Mouse (Mus musculus) B cell, adult 2 months (primary cell): ENCODE measurements around the gene Zfpl1.
A peak's percentile ranks its signal among the peaks of the same experiment; 100 is the strongest.
"Not testable (repeated sequence)": the region's sequence is repeated elsewhere in the genome, so short reads cannot be mapped to it uniquely, and the experiment has no call there.

Source experiments
- DNase-seq, 2 experiments: peaks; one replicate each; pipeline ENCODE4 v3.0.0; 2022

Gene Zfpl1

DNA sequence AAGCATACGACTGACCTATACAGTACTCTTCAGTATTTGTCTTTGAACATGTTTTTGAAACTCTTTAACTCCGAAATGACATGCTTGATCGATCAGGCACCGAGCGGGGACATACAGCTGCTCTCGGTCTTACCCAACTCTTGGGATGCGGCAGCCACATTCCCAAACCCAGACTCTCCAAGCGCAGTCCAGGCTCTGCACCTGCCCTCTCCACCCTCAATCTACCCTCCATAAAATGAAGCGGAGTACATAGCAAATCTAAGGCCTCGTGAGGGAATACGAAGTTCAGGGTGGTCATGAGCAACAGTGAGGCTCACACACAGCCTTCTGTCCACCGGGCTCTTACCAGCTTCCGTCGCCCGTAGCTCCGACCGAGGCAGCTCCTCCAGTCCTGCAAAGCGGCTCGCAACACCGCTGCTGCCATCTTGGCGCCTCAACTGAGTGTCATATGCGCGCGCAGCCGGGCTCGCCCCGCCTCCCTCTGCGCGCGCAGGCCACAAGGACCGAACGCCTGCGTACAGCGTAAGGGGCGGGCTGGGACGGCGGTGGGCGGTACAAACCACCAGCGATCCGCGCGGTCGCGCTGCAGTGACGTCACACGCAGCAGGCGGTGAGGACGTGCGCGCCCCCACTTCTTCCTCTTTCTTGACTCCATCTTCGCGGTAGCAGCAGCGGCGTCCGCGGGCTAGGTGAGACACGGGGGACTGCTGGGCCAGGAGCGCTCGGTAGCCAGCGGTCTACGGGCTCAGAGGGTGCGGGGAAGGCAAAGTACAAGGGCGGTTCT, 27.3 kb downstream of the Zfpl1 start, which contains the start of the genes Mrpl49 and Fau:
Mrpl49 (minus strand) TSS at position 473 of the 784 bp plus-strand sequence.
Fau (plus strand) TSS at position 532 of the 784 bp plus-strand sequence.
- DNase-seq: peak; percentile 99

DNA sequence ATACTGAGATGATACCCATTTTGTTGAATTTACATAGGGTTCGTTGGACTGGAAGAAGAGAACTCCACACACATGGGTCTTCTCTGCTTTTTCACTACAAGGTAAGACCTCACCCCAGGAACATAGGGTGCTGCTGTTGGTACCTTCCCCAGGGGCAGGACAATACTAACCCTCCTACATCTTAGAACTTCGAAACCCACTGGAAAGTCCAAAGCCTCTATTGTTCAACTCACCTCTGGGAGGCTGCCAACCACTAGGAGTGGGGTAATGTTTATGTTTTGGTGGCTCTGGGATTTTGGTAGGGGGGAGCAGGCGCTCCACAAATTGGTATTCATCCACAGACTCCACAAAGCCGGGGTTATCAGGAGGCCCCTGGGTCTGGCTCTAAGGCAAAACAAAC, 28.1 kb downstream of the Zfpl1 start:
- no peak for DNase-seq

DNA sequence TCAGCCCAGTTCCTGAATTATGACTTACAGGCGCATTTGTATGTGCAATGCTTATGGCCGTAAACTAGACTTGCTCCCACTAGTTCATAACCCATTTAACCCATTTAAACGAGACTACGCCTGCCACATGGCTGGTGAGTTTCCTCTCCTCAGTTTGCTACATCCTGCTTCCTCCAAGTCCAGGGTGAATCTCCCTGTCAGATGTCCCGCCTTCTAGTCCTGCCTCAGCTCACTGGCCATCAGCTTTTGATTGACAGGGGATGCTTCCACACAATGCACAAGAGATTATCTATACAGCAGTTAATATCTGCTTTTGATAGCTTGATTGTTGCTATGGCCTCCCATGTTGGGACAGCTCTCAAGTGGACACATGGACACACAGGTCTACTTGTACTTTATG, 30.5 kb downstream of the Zfpl1 start:
- DNase-seq: no peak

- no peak for DNase-seq
Observed at GRCm38 (mm10) chr19:6052516-6052915, 32.2 kb downstream of the Zfpl1 start.

- peak; percentile 71 to 72 for DNase-seq
Observed at GRCm38 (mm10) chr19:6048681-6049410, 35.9 kb downstream of the Zfpl1 start.

- no peak for DNase-seq
Observed at GRCm38 (mm10) chr19:6047899-6048166, 36.9 kb downstream of the Zfpl1 start.

DNA sequence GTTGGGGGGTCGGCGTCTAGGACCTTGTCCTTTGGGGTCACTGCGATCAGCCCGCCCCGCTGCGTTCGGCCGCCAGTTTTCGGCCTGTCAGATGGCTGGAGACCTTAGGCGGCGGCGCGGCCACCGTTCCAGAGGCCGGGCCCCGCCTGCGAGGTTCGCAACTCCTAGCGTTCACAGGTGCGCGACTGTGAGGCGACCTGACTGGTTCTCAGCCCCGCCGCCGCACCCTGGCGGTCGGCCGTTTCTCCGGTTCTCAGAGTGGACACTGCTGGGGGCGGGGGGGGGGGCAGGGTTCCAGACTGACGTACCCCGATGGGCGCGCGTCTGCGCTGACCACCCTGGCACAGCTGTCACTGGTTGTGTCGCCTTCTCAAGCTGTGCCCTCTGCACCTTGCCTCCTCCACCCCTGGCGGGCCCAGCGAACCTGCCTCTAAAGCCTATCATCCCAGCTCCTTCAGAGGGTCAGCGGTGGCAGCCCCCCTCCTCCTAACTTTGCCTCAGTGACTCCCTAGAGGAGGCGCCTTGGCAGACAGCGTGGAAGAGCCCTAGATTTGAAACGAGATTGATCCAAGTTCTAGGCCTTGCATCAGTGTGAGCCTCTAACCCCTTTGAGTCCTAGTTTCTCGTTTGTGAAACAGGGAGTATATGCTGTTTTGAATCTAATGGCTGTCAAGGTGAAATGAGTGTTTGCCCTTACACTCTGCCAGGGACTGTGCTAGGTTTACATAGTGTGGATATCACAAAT, 37.4 kb downstream of the Zfpl1 start:
- peak in 1 of 2 experiments; percentile 35 for DNase-seq

- peak; percentile 89 to 92 for DNase-seq
Observed at GRCm38 (mm10) chr19:6046294-6047153, 38.2 kb downstream of the Zfpl1 start, which contains the start of gene Syvn1. Gene Syvn1 (plus strand): TSS chr19:6046576.

DNA sequence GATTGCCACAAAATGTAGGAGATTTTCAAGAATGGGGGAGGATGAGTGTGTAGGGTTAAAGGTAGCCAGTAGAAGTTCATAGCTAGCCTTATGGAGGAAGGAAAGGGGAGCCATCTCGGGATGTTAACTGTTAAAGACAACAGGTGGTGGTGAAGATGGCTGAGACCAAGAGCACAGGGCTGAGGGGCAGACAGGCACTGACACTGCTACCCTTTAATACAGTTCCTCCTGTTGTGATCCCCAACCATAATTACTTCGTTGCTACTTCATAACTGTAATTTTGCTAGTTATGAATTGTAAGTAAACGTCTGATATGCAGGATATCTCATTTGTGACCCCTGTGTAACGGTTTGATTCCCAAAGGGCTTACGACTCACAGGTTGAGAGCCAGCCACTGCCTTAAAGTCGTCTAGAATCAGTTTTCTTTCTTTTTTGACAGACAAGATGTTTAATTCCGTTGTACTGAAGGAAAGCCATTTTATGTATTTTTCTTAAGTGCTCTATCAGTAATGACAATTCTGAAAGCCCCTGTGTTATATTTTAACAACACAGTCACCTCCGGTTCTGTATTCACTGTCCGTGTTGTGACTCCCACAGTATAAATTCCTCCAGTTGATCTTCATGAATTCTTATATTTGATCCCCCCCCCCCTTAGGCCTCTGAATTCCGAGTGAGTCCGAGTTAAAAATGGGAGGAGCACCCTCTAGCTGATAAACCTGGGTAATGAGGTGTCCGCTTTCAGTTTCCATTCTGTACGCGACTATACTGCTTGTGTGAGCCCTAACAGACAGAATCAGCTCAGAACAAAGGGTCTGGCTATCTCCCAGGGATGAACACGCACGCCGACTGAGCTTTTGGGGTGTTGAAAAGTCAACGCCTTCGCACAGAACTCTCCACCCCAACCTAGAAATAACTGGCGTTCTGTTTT, 39.1 kb downstream of the Zfpl1 start:
- no peak for DNase-seq

DNA sequence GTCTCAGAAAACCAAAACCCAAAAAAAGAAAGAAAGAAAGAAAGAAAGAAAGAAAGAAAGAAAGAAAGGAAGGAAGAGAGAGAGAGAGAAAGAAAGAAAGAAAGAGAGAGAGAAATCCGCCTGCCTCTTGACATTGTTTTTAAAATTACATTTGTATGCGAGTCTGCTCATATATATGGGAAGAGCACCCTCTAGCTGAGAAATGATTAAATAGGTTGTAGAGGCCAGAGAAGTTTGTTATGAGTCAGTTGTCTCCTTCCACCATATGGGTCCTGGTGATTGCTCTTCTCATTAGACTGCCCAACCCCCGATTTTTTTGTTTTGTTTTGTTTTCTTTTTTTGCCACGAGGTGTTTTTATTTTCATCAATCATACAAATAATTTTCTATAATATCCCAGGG, 40.7 kb downstream of the Zfpl1 start:
- DNase-seq: not testable (repeated sequence)

DNA sequence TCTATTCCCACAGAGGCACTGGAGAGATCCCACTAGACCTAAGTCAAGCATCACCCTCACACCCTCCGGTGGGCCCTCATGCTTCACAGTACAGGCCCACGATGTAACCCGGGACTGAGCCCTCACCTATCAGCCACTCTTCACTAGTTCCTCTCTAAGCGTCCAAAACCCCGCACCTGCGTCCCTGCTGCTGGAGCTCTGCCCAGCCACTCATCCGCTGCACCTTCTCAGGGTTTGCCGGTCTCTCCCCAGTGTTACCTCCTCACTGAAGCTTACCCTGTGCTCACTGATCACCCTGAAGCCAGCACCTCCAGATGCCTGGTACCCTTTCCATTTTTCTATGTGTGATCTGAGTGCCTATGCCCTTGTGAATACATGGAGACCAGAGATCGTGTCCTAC, 42.5 kb downstream of the Zfpl1 start:
- no peak for DNase-seq

DNA sequence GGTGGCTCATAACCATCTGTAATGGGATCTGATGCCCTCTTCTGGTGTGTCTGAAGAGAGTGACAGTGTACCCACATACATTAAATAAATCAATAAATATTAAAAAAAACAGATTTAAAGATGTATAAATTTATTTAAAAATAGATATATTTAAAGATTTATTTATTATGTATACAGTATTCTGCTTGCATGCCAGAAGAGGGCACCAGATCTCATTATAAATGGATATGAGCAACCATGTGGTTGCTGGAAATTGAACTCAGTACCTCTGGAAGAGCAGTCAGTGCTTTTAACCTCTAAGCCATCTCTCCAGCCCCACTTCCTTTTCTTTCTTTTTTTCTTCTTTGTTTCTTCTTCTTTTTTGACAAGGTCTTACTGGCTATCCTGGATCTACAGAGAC, 44.8 kb downstream of the Zfpl1 start:
- DNase-seq: peak in 1 of 2 experiments; percentile 35

- no peak for DNase-seq
Observed at GRCm38 (mm10) chr19:6038326-6038725, 46.4 kb downstream of the Zfpl1 start.

GRCm38 (mm10) chr19:6037695-6038094, 47.1 kb downstream of the Zfpl1 start:
- no peak for DNase-seq

DNA sequence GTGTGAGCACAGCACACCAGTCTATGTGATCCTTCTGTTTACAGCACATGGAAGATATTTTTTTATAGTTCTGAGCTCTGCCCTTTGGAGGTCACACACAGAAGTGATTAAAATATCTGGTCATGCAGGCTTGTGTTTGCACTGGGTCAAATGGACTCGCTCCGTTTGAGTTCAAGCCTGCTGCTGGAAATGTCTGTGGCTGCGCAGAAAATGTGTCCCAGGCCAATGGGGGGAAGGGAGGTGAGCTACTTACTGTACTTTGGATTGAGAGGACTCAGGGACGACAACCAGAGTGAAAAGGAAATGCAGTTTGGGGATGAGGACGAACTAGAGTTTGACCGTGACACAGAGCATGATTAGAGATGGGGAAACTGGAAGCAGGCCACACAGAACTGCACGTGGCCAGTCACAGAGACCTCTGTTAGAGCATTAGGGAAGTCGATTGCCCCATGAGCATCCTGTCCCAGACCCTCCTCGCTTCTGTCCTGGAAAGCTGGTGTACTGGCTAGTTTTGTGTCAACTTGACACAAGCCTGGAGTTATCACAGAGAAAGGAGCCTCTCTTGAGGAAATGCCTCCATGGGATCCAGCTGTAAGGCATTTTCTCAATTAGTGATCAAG, 48.7 kb downstream of the Zfpl1 start:
- DNase-seq: no peak
